Mouse (Mus musculus): ENCODE results near the gene Per1. TPM values are rescaled to one million over a fixed set of nuclear protein-coding genes. Genes with fewer than 3 reads are reported as not detected.
A peak's percentile ranks its signal among the peaks of the same experiment; 100 is the strongest.

The Per1 gene
- total RNA-seq, 2 experiments from 2014 or later: 41.9 to 72.2 TPM

DNA sequence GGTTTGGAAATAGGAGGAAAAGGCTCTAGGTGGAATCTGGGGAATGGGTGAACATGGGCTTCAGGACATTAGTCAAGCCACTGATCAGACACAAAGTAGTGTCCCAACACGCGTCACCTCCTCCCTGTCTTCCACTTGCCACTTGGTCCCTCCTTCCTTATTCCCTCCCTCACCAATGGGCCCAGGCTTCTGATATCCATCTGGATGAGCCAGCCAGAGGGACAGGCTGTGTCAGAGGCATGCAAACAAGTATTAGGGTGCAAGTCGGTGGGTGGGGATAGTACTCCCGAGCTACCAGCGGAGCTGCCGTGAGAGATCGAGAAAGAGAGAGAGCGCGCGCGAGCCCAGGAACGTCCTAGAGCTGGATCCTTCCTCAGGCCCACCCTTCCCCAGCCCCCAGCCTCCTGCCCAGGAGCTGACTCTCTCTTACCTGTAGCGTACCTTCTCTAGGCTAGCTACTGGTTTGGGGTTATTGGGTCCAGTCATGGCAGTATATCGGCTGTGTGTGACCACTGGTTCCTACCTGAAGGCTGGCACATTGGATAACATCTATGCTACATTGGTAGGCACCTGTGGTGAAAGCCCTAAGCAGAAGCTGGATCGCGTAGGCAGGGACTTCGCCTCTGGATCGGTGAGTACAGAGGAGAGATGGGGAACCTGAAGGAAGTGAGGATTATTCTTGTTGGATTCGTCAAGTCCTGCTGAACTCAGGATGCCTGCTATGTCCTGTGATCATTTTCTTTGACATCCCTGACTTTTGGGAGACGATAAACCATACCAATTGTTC, 31.1 kb downstream of the Per1 start:
- no peak for DNase-seq (ENCODE audit: low spot score)

DNA sequence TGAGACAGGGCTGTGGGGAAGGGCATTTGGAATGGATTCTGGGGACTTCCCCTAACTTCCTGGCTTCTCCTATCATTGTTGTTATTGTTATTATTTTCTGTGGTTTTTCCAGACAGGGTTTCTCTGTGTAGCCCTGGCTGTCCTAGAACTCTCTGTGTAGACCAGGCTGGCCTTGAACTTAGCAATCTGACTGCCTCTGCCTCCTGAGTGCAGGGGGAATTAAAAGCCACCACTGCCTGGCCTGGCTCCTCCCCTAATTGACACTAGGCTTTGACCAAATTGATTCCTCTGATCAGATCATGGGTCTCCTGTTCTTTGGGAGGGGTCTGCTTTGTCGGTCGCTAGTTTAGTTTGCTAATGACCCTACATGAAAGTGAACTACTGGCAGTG, 31.7 kb downstream of the Per1 start:
- no peak for DNase-seq (ENCODE audit: low spot score)

DNA sequence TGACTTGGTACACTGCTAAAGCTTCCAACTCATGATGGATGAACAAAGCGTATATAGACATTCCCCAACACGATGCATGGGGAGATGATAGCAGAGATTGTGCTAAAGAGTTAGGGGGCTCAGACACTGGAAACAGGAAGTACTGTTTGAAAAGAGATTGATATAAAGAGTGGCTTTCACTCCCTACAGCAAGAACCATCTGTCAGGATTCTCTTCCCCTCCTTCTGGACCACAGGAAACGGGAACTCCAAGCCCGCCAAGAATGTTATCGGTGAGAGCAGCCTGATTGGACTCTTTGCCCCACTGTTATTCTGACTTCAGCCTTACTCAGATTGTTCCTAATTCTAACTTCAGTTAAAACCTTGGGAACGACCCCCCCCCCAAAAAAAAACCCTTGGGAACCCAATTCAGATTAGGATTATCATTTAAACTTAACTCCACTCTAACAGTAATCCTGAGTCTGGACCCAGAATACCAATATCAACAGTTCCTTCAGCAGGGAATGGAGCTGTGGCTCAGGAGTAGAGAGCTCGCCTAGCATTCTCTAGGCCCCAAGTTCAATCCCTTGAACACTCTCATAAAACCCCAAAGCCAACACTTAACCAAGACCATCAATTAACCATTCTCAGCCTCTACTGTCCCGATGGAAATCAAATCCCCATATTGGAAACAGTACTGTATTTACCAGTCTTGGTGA, 33.6 kb downstream of the Per1 start:
- DNase-seq (ENCODE audit: low spot score): no peak

DNA sequence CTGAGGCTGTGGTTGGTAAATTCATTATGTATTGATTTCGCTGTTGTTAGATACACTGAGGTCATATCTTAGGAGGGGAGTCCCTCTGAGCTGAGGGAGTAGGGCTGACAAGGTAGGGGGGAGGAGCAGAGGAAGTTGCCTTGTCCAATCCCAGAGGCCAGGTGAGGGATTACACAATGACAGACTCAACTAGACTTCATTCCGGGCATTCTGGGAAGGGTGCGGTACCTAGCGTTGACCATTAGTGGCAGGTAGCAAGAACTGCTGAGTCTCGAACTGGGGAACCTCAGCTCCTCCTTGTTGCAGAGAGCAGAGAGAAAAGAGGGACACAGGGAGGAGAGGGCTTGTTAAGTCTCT, 38.5 kb downstream of the Per1 start:
- no peak for DNase-seq (ENCODE audit: low spot score)

DNA sequence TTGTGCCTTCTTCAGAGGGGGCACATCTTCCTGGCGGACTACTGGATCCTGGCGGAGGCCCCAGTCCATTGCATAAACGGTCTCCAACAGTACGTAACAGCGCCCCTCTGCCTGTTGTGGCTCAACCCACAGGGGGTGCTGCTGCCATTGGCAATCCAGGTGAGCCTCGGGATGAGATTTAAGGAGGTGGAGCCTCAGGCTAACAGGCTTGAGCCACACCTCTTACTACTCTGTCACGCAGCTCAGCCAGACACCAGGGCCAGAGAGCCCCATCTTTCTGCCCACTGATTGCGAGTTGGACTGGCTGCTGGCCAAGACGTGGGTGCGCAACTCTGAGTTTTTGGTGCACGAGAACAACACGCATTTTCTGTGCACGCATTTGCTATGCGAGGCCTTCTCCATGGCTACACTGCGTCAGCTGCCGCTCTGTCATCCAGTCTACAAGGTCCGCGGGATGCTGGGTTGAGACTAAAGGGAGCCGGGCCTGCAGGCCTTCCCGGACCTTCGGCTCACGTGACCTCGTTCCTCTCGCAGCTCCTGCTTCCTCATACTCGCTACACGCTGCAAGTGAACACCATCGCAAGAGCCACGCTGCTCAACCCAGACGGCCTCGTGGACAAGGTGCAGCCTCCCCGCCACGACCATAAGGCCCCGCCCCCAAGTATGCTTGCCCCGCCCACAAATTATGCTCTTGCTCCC, 39.1 kb downstream of the Per1 start:
- peak; percentile 26 for DNase-seq (ENCODE audit: low spot score)

DNA sequence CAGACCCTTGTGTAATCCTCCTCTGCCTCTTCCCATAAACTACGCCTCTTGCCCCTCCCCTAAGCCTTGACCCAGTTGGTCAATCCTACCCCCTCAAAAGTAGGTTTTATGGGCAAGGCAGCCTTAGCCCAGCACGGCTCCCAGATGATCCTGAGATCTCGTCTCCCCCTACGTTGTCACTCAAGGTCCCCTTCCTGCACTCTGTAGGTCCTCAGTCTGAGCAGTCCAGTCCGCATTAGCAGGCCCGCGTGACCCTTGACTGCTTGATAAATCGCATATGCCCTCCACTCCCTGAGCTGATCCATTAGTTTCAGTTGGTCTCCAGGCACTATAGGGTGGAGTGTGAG, 39.6 kb downstream of the Per1 start:
- DNase-seq (ENCODE audit: low spot score): no peak

DNA sequence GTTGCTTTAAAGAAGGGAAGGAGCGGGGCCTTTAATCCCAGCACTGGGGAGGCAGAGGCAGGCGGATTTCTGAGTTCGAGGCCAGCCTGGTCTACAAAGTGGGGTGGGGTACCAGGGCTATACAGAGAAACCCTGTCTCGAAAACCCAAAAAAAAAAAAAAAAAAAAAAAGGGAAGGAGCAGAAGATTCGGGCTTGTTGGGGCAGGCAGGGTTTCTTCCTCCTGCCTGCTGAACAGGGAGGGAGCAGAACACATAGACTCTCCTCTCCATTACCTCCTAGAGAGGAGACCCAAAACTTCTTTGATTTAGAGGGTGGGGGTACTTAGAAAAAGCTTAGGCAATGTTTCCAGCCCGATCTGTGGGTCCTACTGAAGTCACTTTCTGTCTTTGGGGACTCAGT, 40.3 kb downstream of the Per1 start:
- DNase-seq (ENCODE audit: low spot score): no peak

DNA sequence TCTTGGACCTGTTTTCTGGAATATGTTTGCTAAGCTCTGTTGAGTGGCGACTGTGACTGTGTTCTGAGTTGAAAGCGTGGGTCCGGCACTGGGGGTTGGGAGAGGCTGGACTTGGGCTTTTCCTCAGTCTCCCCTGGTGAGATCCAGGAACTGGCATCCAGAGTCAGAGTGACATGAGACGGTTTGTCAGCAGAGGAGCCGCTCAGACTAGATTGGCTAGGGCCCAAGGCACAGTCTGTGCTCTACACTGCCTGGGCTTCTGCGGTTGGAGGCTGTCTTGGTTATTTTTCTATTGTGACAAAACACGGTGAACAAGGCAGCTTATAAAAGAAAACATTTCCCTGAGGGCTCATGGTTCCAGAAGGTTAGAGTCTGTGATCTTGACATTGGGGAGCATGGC, 52.5 kb downstream of the Per1 start:
- DNase-seq (ENCODE audit: low spot score): peak; percentile 13

DNA sequence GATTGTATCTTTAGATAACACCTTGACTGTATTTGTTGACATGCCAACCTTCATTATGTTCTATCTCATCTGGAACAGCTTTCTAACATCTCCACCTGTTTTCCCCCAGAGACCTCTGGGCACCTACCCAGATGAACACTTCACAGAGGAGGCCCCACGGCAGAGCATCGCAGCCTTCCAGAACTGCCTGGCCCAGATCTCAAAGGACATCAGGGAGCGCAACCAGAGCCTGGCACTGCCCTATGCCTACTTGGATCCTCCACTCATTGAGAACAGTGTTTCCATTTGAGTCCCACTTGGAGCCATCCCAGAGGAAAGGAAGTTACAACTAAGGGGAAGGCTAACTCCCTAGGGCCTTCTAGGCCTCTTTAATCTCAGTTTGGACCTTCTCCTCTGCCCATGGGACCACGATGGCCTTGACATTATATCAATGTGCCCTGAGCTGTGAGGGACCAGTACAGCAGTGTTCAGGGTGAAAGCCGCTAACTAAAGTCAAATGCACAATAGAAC, 53.5 kb downstream of the Per1 start:
- no peak for DNase-seq (ENCODE audit: low spot score)

DNA sequence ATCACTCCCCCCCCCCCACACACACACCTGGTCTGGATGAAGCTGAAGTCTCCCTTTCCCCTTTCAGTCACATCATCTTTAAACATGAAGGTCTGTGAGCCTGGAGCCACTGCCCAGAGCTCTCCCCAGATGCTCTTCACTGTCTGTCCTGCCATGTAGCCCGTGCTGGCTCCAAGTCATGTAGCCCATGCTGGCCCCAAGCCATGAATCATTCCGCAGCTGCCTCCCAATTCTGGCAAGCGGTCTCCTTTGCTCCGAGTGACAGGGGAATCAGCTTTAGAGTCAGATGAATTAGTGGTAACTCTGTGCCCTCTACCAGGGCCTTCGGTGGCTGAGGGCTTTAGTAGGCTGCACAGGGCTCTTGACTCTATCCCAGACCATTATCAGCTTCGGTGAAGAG, 54.7 kb downstream of the Per1 start:
- no peak for DNase-seq (ENCODE audit: low spot score)

DNA sequence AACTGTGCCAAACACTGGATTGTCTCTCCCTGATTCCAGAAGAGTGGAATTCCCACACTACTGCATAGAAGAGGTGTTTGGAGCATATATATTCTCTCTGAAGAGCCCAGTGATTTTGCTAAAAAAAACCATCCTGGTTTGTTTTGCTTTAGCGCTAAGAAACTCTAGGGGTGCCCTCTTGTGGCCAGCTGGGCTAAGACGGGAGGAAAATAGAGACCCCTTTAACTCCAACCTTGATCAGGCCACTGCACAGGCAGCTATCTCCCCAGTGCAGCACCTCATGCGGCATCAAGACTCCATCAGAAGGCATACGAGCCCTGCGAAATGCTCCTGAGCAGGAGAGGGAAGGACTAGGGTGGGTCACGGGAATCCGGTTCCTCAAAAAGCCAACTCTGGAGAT, 55.4 kb downstream of the Per1 start:
- DNase-seq (ENCODE audit: low spot score): peak; percentile 62

DNA sequence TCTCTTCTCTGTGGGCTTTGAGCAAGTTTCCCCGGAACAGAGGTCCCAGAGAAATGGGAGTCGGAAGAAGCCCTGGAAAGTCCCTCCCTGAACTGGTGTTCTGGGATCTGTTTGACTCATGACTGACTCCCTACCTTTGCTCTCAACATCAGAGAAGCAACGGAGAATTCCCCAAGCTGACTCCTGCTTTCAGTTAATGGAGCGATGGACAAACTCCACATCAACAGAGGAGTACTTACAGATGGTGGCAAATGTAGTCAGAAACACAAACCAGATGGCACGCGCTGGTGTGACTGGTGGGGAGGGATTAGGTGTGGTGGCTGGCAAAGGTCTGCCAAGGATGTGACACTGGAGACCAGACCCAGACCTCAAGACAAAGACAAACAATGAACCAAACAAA, 56.0 kb downstream of the Per1 start:
- DNase-seq (ENCODE audit: low spot score): no peak

DNA sequence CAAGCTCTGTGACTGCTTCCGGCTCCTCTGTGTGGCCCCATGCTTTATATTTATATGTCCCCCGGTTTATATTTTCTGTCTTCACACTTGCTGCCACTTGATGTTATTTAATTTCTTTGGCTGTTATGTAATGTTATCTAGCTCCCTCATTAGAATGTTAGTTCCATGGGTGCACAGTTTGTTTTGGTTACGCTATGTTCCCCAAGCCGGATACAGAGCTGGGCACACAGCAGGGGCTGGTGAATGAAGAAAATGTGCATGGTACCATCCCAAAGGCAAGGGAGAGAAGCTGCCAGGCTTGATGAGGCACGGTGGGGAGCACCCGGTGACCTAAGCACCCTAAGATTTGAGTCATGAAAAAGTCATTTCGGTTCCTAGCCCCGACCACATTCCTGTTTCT, 58.8 kb downstream of the Per1 start:
- no peak for DNase-seq (ENCODE audit: low spot score)

DNA sequence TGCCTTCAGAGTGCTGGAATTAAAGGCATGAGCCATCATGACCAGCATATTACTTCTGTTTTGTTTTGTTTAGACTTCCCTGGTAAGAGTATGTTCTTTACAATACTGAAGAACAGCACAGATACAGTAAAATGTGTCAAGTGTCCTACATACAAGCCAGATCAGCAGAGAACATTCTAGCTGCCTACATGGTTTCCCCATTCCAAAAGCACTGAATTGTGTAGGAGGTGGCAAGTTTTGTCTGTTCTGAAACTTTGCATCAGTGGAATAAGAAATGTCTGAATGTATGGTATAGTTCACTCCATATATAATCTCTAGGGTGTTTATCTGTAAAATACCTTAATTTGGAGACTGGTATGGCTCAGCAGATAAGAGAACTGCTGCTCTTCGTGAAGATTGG, 60.3 kb downstream of the Per1 start:
- DNase-seq (ENCODE audit: low spot score): no peak

DNA sequence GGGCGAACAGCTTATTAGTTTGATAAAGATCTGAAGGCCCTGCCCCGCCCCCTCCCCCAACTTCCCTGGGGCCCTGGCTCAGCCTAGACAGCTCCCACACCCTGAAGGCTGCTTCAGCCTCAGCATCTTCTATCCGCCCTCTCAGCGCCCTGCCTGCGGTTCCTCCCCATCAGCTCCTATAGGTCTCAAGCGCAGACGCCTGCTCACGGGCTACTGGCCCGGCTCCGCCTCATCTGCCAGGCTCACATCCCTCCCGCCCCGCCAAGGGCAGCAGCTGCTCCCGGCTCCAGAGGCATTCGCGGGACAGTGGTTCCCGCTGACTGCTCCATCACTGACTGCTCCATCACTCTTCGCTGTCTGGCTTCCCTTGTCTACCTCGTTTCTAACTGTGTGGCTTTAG, 61.8 kb downstream of the Per1 start, which contains the start of gene Alox12b:
Alox12b (plus strand) TSS at position 190 of the 400 bp plus-strand sequence.
- DNase-seq (ENCODE audit: low spot score): no peak

Other genes with a start within 250 kb of the Per1 start
- gene Ndel1, start 223.4 kb upstream of the Per1 start, total RNA-seq (2021): 100 to 1,000 TPM in 1 of 2 experiments, 10 to 100 TPM in 1; 78.2 to 106 TPM
- gene Rnf222, start 206.7 kb upstream of the Per1 start, total RNA-seq (2021): not detected
- 100 to 1,000 TPM; 639 to 682 TPM for gene Rpl26, start 193.6 kb upstream of the Per1 start, total RNA-seq (2021)
- not detected for gene Odf4, start 168.1 kb upstream of the Per1 start, total RNA-seq (2021)
- gene Arhgef15, start 137.7 kb upstream of the Per1 start, total RNA-seq (2021): 1 to 10 TPM; 5.8 to 9.7 TPM
- gene Slc25a35, start 127.1 kb upstream of the Per1 start, total RNA-seq (2021): 1 to 10 TPM; 4.8 to 5.2 TPM
- 10 to 100 TPM; 59.5 to 62.4 TPM for gene Rangrf, start 120.0 kb upstream of the Per1 start, total RNA-seq (2021)
- gene Pfas, start 86.8 kb upstream of the Per1 start, total RNA-seq (2021): 1 to 10 TPM; 7.0 to 9.6 TPM
- 1 to 10 TPM; 9.4 to 9.5 TPM for gene Ctc1, start 79.3 kb upstream of the Per1 start, total RNA-seq (2021)
- gene Aurkb, start 49.6 kb upstream of the Per1 start, total RNA-seq (2021): not detected
- gene Borcs6, start 35.5 kb upstream of the Per1 start, total RNA-seq (2021): 10 to 100 TPM; 20.0 to 23.5 TPM
- gene Tmem107, start 24.4 kb upstream of the Per1 start, total RNA-seq (2021): 1 to 10 TPM; 3.5 to 3.7 TPM
- gene Vamp2, start 6.7 kb upstream of the Per1 start, total RNA-seq (2021): 10 to 100 TPM; 37.4 to 39.3 TPM
- not detected for gene Hes7, start 25.2 kb downstream of the Per1 start, total RNA-seq (2021)
- not detected for gene 9130213A22Rik, start 27.4 kb downstream of the Per1 start, total RNA-seq (2021)
- not detected for gene Aloxe3, start 30.7 kb downstream of the Per1 start, total RNA-seq (2021)
- not detected for gene Alox12b, start 61.8 kb downstream of the Per1 start, total RNA-seq (2021)
- gene Alox8, start 102.6 kb downstream of the Per1 start, total RNA-seq (2021): not detected
- gene Gucy2e, start 141.8 kb downstream of the Per1 start, total RNA-seq (2021): not detected
- 1 to 10 TPM; 1.2 to 1.7 TPM for gene Cntrob, start 228.6 kb downstream of the Per1 start, total RNA-seq (2021)
- gene Trappc1, start 228.8 kb downstream of the Per1 start, total RNA-seq (2021): 10 to 100 TPM; 43.4 to 44.8 TPM
- gene Kcnab3, start 231.0 kb downstream of the Per1 start, total RNA-seq (2021): under 1 TPM in 1 of 2 experiments, not detected in 1; 0.09 TPM
- under 1 TPM; 0.25 to 0.43 TPM for gene Rnf227, start 245.2 kb downstream of the Per1 start, total RNA-seq (2021)

Measured in gastrocnemius, adult 18-20 months (tissue).